Mouse (Mus musculus) left cerebral cortex, adult 11 months (tissue): ENCODE measurements around the gene Lgalsl.

ENCODE experiments used
- DNase-seq: peaks from one replicate; pipeline ENCODE4 v3.0.0; 2022; ENCODE audit warnings: low spot score

The Lgalsl gene

GRCm38 (mm10) chr11:20830686-20831505 is at the start of gene Lgalsl:
TSS of gene Lgalsl (minus strand) at chr11:20831056.
- DNase-seq: peak; percentile 47

- no peak for DNase-seq
Observed at GRCm38 (mm10) chr11:20878644-20879043, 47.8 kb upstream of the Lgalsl start.

GRCm38 (mm10) chr11:20877578-20878096 is 46.8 kb upstream of the Lgalsl start:
- DNase-seq: no peak

DNA sequence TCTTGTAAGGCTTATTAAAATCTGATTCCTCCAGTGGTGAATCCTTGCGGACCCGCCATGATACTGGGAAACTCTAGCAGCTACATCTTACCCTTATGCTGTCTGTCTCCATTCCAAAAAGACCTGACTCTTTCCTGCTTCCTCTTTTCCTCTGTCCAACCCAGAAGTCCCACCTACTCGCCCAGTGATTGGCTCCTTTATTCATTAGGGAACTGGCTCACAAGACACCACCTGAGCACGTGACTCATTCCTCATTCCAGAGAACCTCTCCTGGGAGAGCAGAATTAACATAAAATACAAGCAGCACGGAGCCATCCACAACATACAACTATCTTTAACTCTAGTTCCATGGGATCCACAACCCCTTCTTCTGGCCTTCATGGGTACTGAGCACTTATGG is 42.5 kb upstream of the Lgalsl start:
- DNase-seq: no peak

DNA sequence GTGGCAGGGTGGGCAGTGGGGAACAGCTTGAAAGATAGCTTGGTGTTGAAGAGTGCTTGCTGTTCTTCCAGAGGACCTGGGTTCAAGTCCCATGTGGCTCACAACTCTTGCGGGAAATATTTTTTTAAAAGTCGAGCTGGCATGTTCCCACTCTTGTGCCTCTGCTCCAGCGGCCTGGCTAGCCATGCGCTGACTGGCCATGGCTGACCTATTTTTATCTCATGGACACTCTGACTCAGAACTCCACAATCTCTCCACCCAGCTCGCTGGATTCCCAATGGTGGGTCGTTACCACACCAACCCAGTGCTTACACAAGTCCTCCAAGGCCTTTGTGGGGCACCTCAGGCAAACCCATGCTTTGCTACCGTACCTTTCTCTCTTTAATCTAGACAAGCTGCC is 42.1 kb upstream of the Lgalsl start:
- DNase-seq: no peak

- DNase-seq: no peak
Observed at GRCm38 (mm10) chr11:20872444-20872843, 41.6 kb upstream of the Lgalsl start.

- no peak for DNase-seq
Observed at GRCm38 (mm10) chr11:20869927-20870326, 39.1 kb upstream of the Lgalsl start.

GRCm38 (mm10) chr11:20865450-20865849 is 34.6 kb upstream of the Lgalsl start:
- DNase-seq: no peak

GRCm38 (mm10) chr11:20864647-20865046 is 33.8 kb upstream of the Lgalsl start:
- no peak for DNase-seq

DNA sequence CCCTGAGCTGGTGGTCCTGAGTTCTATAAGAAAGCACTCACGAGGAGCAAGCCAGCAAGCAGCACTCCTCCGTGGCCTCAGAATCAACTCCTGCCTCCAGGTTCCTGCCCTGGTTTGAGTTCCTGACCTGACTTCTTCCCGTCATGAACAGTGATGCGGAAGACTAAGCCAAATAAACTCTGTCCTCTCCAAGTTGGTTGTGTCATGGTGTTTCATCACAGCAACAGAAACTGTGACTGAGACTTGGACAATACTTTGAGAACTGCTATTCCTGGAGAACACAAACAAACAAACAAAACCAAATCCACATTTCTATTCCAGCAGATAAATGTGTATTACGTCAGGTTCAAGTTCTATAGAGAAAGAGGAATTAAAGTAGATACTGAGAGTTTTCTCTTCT is 31.2 kb upstream of the Lgalsl start:
- DNase-seq: no peak

GRCm38 (mm10) chr11:20860351-20860750 is 29.5 kb upstream of the Lgalsl start:
- no peak for DNase-seq

DNA sequence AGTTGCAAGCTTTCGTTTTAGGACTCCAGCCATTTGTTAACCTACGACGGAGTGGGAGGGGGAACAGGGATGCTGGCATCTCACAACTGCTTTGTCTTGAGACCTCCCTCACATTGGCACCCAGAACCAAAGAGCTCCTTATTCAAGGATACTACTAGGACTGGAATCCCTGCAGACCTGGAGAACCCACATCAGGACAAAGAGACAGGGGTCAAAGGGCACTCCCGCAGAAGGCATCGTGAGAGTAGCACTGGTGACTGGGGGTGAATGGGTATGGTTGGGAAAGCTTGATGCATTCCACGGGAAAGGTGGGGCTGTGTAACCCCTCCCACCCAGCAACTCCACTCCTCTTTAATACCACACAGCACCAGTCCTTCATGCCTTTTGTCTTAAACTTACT is 29.0 kb upstream of the Lgalsl start:
- DNase-seq: no peak

- DNase-seq: peak; percentile 65
Observed at GRCm38 (mm10) chr11:20858921-20859668, 28.2 kb upstream of the Lgalsl start.

- DNase-seq: no peak
Observed at GRCm38 (mm10) chr11:20857921-20858320, 27.1 kb upstream of the Lgalsl start.

DNA sequence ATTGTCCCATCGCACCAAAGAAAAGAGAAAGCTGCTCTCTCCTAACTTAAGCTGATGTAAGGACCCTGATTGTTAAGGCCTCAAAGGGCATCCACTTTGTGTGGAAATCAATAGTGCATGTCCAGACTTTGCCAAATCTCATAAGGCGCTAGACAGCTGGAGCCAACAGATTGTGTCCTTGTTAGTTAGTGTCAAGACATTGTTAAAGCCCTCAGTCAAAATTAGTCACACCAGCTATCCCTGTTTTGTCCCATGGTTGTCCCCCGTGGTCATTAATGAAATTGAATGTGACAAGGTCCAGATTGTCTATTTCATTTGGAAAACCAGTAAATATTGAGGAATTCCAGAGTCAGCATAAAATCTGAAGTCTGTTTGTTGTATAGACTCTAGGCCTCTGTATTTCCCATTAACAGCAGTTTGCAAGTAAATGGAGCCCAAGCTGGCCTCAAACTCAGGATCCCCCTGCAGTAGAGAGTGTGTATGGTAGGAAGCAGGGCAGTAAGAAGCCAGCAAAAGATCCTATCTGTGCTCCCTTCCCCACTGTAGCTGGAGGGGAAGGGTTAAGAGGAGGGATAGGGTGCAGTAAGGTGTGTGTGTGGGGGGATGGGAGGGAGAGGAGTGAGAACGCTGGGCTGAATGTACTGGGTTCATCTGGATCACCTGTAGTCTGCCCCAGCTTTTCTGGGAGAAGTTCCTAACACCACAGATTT is 23.3 kb upstream of the Lgalsl start:
- no peak for DNase-seq

GRCm38 (mm10) chr11:20850196-20850595 is 19.3 kb upstream of the Lgalsl start:
- no peak for DNase-seq

DNA sequence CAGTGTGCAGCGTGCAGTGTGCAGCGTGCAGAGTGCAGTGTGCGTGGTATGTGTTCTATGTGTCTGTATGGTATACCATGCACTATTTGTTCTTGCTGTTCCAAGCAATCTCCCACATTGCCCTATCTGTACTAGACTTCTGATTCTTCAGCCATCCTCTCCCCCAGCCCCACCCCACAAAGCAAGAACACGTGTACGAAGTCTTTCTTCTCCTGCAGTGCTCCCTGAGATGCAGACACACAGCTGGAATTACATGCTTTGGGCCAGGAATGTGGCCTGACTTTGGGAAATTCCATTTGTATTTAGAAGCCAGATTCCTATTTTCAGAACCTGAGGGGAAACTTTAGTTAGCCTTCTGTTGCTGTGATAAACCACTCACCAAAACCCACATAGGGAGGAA is 18.5 kb upstream of the Lgalsl start:
- no peak for DNase-seq

DNA sequence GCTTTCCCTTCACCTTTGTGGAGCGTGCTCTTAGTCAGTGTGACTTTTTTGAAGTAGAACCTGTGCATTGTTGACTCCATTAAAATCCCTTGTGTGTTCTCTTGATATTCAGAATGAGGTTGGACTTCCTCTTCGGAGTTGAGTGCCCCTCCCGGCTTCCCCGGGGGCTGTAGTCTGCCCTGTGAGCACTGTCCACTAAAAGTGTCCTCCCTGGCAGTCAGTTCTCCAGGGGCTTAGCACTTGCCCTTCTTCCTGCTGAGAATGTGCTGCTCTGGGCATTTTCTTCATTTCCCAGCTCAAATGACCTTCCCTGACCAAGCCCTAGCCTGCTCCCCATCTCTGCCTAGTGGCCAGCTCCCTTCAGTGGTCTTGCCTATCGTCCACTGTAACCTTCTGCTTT is 6.5 kb upstream of the Lgalsl start:
- DNase-seq: no peak

GRCm38 (mm10) chr11:20831600-20832137 is 813 bp upstream of the Lgalsl start:
- DNase-seq: no peak

- peak; percentile 12 for DNase-seq
Observed at GRCm38 (mm10) chr11:20829993-20830685, 717 bp downstream of the Lgalsl start.

- DNase-seq: no peak
Observed at GRCm38 (mm10) chr11:20829056-20829686, 1.7 kb downstream of the Lgalsl start.
